Comparison of ENCODE assay signal across 15 mouse cellular contexts in genomic region chr7:126279774-126280482, GRCm38 (mm10). TPM values are rescaled to one million over a fixed set of nuclear protein-coding genes. Genes with fewer than 3 reads are reported as not detected.
DNase-seq lines count a peak whose midpoint lies in the region; ATAC-seq lines count a peak whose summit lies in the region.
"Had no signal": no experiment of that assay in that cellular context is flagged by ENCODE, and none has a peak within 500 bp of the region (broad histone marks: within the 10 kb centered on the region; RNA-seq: fewer than 3 reads in every experiment).

No protein-coding gene starts in this region.

- H3K9me3 ChIP-seq in hindbrain, embryonic 12.5 days (replicated peaks) = no peaks in the 10 kb centered on the region
- no peaks in the 10 kb centered on the region for H3K9me3 ChIP-seq in hindbrain, embryonic 10.5 days
- H3K9me3 ChIP-seq in neural tube, embryonic 12.5 days = no peaks in the 10 kb centered on the region

- peaks cover 89% of the 10 kb centered on the region for H3K36me3 ChIP-seq in hindbrain, embryonic 12.5 days
- peaks cover 98% of the 10 kb centered on the region for H3K36me3 ChIP-seq in hindbrain, embryonic 10.5 days
- H3K36me3 ChIP-seq in neural tube, embryonic 12.5 days = peaks cover 90% of the 10 kb centered on the region

- no peaks in the 10 kb centered on the region for H3K27me3 ChIP-seq in hindbrain, embryonic 12.5 days
- H3K27me3 ChIP-seq in hindbrain, embryonic 10.5 days (ENCODE audit: insufficient read depth, poor library complexity, severe bottlenecking) = no peaks in the 10 kb centered on the region
- H3K27me3 ChIP-seq in neural tube, embryonic 12.5 days (replicated peaks) = no peaks in the 10 kb centered on the region
- H3K27me3 ChIP-seq: CH12.LX had no signal

- no peak for ATAC-seq in hindbrain, embryonic 12.5 days (ENCODE audit: low FRiP score)
- no peak for ATAC-seq in neural tube, embryonic 12.5 days (ENCODE audit: low FRiP score, low read depth)
- ATAC-seq: activated CD4-positive, CD25-positive, alpha-beta regulatory T cell, adult 4 months had no signal

- no peak overlapping the region; the same call in 1 of the 2 replicates for H3K27ac ChIP-seq in hindbrain, embryonic 12.5 days
- H3K27ac ChIP-seq in hindbrain, embryonic 10.5 days = no peak overlapping the region
- no peak overlapping the region for H3K27ac ChIP-seq in neural tube, embryonic 12.5 days
- H3K27ac ChIP-seq: left cerebral cortex, adult 2 months had no signal

- peak; percentile 42 for DNase-seq in cerebellum, adult 9-10 months
- no peak for DNase-seq in cerebellum, adult 18-20 months
- DNase-seq in hindbrain, embryonic 10.5 days (ENCODE audit: low spot score) = no peak
- DNase-seq in neural tube, embryonic 10.5 days (ENCODE audit: extremely low spot score, low spot score) = no peak
- DNase-seq in embryo, embryonic 10.5 days (ENCODE audit: low spot score) = no peak
- DNase-seq in thymus, adult 18-20 months = no peak
- DNase-seq: lung, adult 18-20 months; lung, postnatal 36 days; right cerebral cortex, postnatal 4 days had no signal

- 0 out of 2 replicates have a peak overlapping the region, but pooled peaks have one; percentile 36 for H3K9ac ChIP-seq in hindbrain, embryonic 12.5 days
- H3K9ac ChIP-seq in neural tube, embryonic 12.5 days = no peak overlapping the region; the same call in 1 of the 2 replicates

- H3K4me1 ChIP-seq in hindbrain, embryonic 12.5 days = peaks cover 86% of the 10 kb centered on the region
- H3K4me1 ChIP-seq in hindbrain, embryonic 10.5 days (replicated peaks) = peaks cover 68% of the 10 kb centered on the region
- H3K4me1 ChIP-seq in neural tube, embryonic 12.5 days = peaks cover 88% of the 10 kb centered on the region

- WGBS in hindbrain, embryonic 12.5 days = 77% methylated on average over 8 of the region's 8 CpGs
- 84% methylated on average over 8 of the region's 8 CpGs for WGBS in hindbrain, embryonic 10.5 days
- WGBS in neural tube, embryonic 12.5 days = 56% methylated on average over 8 of the region's 8 CpGs

- H3K4me3 ChIP-seq in hindbrain, embryonic 12.5 days = no peak overlapping the region
- H3K4me3 ChIP-seq in hindbrain, embryonic 10.5 days = no peak overlapping the region
- H3K4me3 ChIP-seq in neural tube, embryonic 12.5 days = no peak overlapping the region
- H3K4me3 ChIP-seq: left cerebral cortex, adult 2 months had no signal

- peak overlapping the region; percentile 12; the same call in 1 of the 2 replicates for H3K4me2 ChIP-seq in hindbrain, embryonic 12.5 days (replicated peaks)
- H3K4me2 ChIP-seq in neural tube, embryonic 12.5 days (replicated peaks) = peak overlapping the region; percentile 94
- H3K4me2 ChIP-seq: midbrain, embryonic 11.5 days had no signal

RNA-seq across cellular contexts. Expression of gene Sbk1, which starts 7.5 kb away (rescaled TPM):
- 309 and 312 TPM in 2 replicates for polyA plus RNA-seq in hindbrain, embryonic 12.5 days (2016; fragmentation: Nextera tagmentation; extraction: Ambion mirVana)
- polyA plus RNA-seq in hindbrain, embryonic 10.5 days (2016; fragmentation: Nextera tagmentation; extraction: Ambion mirVana) = 100 and 180 TPM in 2 replicates
- polyA plus RNA-seq in neural tube, embryonic 12.5 days (2016; fragmentation: Nextera tagmentation; extraction: Ambion mirVana) = 322 and 342 TPM in 2 replicates
